Mouse (Mus musculus): ENCODE data around the gene Glp2r. TPM values are rescaled to one million over a fixed set of nuclear protein-coding genes. Genes with fewer than 3 reads are reported as not detected.
A peak's percentile ranks its signal among the peaks of the same experiment; 100 is the strongest.

The Glp2r gene
- polyA plus RNA-seq, 1 experiment from 2014 or later, result not detected

- DNase-seq (ENCODE audit: low spot score) (no peak), ATAC-seq (replicated peaks; ENCODE audit: low FRiP score, low read depth) (no peak)
- no peak overlapping the region for H3K9ac ChIP-seq (ENCODE audit: low read depth, low read length)
- TF ChIP-seq CTCF (IDR thresholded peaks at IDR 0.05; ENCODE audit: low read depth), result no peak
- H3K9me3 ChIP-seq (replicated peaks; ENCODE audit: low read length), result no peaks in the 10 kb centered on the region
- no peak overlapping the region for H3K4me2 ChIP-seq (ENCODE audit: low read length)
- H3K4me3 ChIP-seq (replicated peaks; ENCODE audit: low read depth, low read length), result no peak overlapping the region
- 87% methylated on average over 8 of the region's 8 CpGs for WGBS
- no peak overlapping the region for H3K27ac ChIP-seq
- H3K27me3 ChIP-seq (ENCODE audit: insufficient read depth, low read length), result no peaks in the 10 kb centered on the region
- no peaks in the 10 kb centered on the region for H3K4me1 ChIP-seq (replicated peaks; ENCODE audit: insufficient read depth, low read length)
- H3K36me3 ChIP-seq (ENCODE audit: insufficient read depth, low read length), result no peaks in the 10 kb centered on the region
These were observed 109.5 kb downstream of the Glp2r start for GRCm38 (mm10) chr11:67661465-67661864.

GRCm38 (mm10) chr11:67657685-67658382, 113.1 kb downstream of the Glp2r start:
- Histone ChIP-seq H3K9me3 (replicated peaks; ENCODE audit: low read length) (no peaks in the 10 kb centered on the region), H3K4me1 (replicated peaks; ENCODE audit: insufficient read depth, low read length) (peaks cover 2% of the 10 kb centered on the region; the same call in 1 of the 2 replicates), H3K4me2 (ENCODE audit: low read length) (no peak overlapping the region), H3K36me3 (ENCODE audit: insufficient read depth, low read length) (no peaks in the 10 kb centered on the region), H3K27ac (no peak overlapping the region), H3K4me3 (replicated peaks; ENCODE audit: low read depth, low read length) (no peak overlapping the region), H3K27me3 (ENCODE audit: insufficient read depth, low read length) (no peaks in the 10 kb centered on the region), H3K9ac (ENCODE audit: low read depth, low read length) (no peak overlapping the region)
- TF ChIP-seq CTCF (IDR thresholded peaks at IDR 0.05; ENCODE audit: low read depth), result peak; percentile 91
- DNase-seq (ENCODE audit: low spot score) (peak; percentile 74), ATAC-seq (replicated peaks; ENCODE audit: low FRiP score, low read depth) (no peak)
- 55% methylated on average over 11 of the region's 11 CpGs for WGBS

DNA sequence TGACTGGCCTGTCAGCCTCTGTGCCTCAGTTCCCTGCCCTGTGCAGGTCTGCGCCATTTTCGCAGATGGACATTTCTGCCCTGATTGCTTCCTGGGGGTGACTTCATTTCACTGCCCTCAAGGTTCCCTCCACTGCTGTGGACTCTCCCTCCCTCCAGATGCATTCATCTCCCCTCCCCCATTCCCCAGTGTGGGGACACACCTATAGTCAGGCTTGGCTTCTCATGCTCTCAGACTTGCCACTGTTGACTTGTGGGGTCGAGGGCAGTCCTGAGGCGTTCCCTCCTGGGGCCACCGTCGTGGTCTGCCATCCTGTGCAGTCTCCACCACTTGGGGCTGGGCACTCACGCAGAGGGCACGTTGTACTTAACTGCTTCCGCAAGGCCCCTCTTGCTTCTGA, 114.1 kb downstream of the Glp2r start:
- Histone ChIP-seq H3K36me3 (ENCODE audit: insufficient read depth, low read length) (no peaks in the 10 kb centered on the region), H3K27ac (no peak overlapping the region), H3K4me3 (replicated peaks; ENCODE audit: low read depth, low read length) (no peak overlapping the region), H3K27me3 (ENCODE audit: insufficient read depth, low read length) (no peaks in the 10 kb centered on the region), H3K9ac (ENCODE audit: low read depth, low read length) (no peak overlapping the region), H3K4me1 (replicated peaks; ENCODE audit: insufficient read depth, low read length) (peaks cover 4% of the 10 kb centered on the region; the same call in 1 of the 2 replicates), H3K9me3 (replicated peaks; ENCODE audit: low read length) (no peaks in the 10 kb centered on the region), H3K4me2 (ENCODE audit: low read length) (no peak overlapping the region)
- no peak for TF ChIP-seq CTCF (IDR thresholded peaks at IDR 0.05; ENCODE audit: low read depth)
- no peak for ATAC-seq (replicated peaks; ENCODE audit: low FRiP score, low read depth)
- no peak for DNase-seq (ENCODE audit: low spot score)
- 87% methylated on average over 9 of the region's 9 CpGs for WGBS

- Histone ChIP-seq H3K4me3 (replicated peaks; ENCODE audit: low read depth, low read length) (no peak overlapping the region), H3K36me3 (ENCODE audit: insufficient read depth, low read length) (no peaks in the 10 kb centered on the region), H3K4me2 (ENCODE audit: low read length) (no peak overlapping the region), H3K9me3 (replicated peaks; ENCODE audit: low read length) (no peaks in the 10 kb centered on the region), H3K27me3 (ENCODE audit: insufficient read depth, low read length) (no peaks in the 10 kb centered on the region), H3K4me1 (replicated peaks; ENCODE audit: insufficient read depth, low read length) (peaks cover 4% of the 10 kb centered on the region; the same call in 1 of the 2 replicates), H3K27ac (no peak overlapping the region), H3K9ac (ENCODE audit: low read depth, low read length) (no peak overlapping the region)
- TF ChIP-seq CTCF (IDR thresholded peaks at IDR 0.05; ENCODE audit: low read depth), result no peak
- WGBS, result 85% methylated on average over 7 of the region's 7 CpGs
- DNase-seq (ENCODE audit: low spot score), result no peak
- no peak for ATAC-seq (replicated peaks; ENCODE audit: low FRiP score, low read depth)
These were observed 114.6 kb downstream of the Glp2r start for GRCm38 (mm10) chr11:67656366-67656765.

DNA sequence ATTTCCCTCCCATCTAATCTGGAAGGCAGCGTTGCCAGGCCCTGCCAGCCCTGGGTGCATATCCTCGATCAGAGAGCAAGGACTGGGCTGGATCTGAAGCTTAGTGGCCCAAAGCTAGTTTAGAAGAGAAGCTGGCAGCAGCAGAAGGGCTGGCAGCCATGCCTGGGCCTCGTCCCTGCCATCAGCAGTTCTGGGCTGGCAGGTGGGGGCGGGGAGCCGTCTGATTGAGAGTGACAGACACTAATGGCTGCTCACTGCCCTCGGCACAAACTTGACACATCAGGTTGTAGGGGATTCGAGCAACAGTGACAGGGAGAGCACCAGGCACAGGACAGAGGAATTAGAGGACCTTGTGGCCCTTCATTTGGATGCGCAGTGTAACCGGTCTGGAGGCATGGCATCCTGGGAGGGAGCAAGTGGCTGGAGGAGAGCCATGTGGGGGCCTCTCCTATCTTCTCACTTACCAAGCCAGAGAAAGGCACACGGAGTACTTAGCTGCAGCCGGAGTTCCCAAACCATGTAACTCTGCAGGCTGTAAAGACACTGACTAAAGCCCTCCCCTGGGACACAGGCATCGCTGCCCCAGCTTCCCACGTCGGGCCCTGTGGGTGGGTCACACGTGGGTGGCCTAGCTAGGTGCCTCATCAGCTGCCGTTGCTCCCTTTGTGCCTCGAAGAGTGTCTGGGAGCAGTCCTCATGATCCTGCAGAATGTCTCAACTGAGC, 115.6 kb downstream of the Glp2r start:
- DNase-seq (ENCODE audit: low spot score), result no peak
- Histone ChIP-seq H3K4me3 (replicated peaks; ENCODE audit: low read depth, low read length) (no peak overlapping the region), H3K27me3 (ENCODE audit: insufficient read depth, low read length) (no peaks in the 10 kb centered on the region), H3K4me2 (ENCODE audit: low read length) (no peak overlapping the region), H3K27ac (no peak overlapping the region), H3K9ac (ENCODE audit: low read depth, low read length) (no peak overlapping the region), H3K4me1 (replicated peaks; ENCODE audit: insufficient read depth, low read length) (peaks cover 4% of the 10 kb centered on the region; the same call in 1 of the 2 replicates), H3K36me3 (ENCODE audit: insufficient read depth, low read length) (no peaks in the 10 kb centered on the region), H3K9me3 (replicated peaks; ENCODE audit: low read length) (no peaks in the 10 kb centered on the region)
- no peak for TF ChIP-seq CTCF (IDR thresholded peaks at IDR 0.05; ENCODE audit: low read depth)
- ATAC-seq (replicated peaks; ENCODE audit: low FRiP score, low read depth), result no peak
- 65% methylated on average over 17 of the region's 17 CpGs for WGBS

- H3K36me3 ChIP-seq (ENCODE audit: insufficient read depth, low read length), result no peaks in the 10 kb centered on the region
- no peak for ATAC-seq (replicated peaks; ENCODE audit: low FRiP score, low read depth)
- H3K4me2 ChIP-seq (ENCODE audit: low read length), result no peak overlapping the region
- no peak overlapping the region for H3K27ac ChIP-seq
- H3K4me3 ChIP-seq (replicated peaks; ENCODE audit: low read depth, low read length), result no peak overlapping the region
- DNase-seq (ENCODE audit: low spot score), result no peak
- H3K4me1 ChIP-seq (replicated peaks; ENCODE audit: insufficient read depth, low read length), result peaks cover 4% of the 10 kb centered on the region; the same call in 1 of the 2 replicates
- WGBS, result 87% methylated on average over 4 of the region's 4 CpGs
- no peaks in the 10 kb centered on the region for H3K27me3 ChIP-seq (ENCODE audit: insufficient read depth, low read length)
- no peak overlapping the region for H3K9ac ChIP-seq (ENCODE audit: low read depth, low read length)
- H3K9me3 ChIP-seq (replicated peaks; ENCODE audit: low read length), result no peaks in the 10 kb centered on the region
- TF ChIP-seq CTCF (IDR thresholded peaks at IDR 0.05; ENCODE audit: low read depth), result no peak
These were observed 116.4 kb downstream of the Glp2r start for GRCm38 (mm10) chr11:67654514-67654913.

Measured in kidney, postnatal 0 days (tissue).